Mouse (Mus musculus): ENCODE data around the gene Adipor2.

Adipor2 gene

DNA sequence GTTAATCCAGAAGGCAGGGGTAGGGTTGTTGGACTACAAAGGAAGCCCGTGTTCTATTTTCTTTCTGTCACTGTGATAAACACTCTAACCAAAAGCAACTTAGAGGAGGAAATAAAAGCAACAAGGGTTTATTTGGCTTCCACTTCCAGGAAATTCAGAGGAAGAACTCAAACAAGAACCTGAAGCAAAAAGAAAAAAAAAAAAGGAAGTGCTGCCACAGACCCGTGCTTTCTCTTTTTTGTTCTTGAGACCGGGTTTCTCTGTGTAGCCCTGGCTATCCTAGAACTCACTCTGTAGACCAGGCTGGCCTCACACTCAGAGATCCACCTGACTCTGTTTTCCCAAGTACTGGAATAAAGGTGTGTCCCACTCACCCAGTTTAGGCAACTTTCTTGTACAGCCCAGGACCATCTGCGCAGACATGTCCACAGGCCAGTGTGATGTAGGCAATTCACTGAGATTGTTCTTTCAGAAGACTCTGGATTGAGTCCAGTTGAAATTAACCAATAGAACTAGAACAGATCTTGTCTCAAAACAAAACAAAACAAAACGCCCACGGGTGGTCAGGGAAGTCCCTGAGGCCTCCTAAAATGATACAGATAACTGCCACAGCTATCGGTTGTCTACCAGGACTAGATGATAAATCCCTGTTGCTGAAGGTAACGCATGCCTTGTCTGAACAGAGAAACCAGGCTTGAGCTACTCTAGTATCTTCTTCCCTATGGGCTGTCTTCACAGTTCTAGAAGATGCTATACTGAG lies 15.8 kb downstream of the Adipor2 start:
- in situ Hi-C loops (cut with MboI; ENCODE audit: low pct_unique_long_range_greater_than_20kb in 1 of 2, low sequenced_read_pairs in 2 of 2, unreplicated experiment in 1 of 2) = no loop called here

DNA sequence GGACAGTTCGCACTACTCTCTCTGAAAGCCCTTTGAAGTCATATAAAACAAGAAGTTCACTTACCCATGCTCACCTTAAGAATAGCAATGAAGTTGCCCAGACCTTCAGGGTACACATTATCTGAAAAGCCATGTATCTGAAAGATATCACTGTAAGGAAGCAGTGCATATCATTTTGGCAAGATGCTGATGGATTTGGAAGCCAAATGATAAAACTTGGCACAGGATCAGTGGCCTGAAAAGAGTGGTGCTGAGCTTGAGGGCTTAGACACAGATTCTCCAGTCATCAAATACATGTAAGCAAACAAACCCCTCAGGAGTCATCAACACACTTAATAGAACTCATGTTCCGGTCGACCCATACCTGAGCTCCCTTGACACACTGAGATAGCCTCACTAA lies 16.9 kb downstream of the Adipor2 start:
- in situ Hi-C loops (cut with MboI; ENCODE audit: low pct_unique_long_range_greater_than_20kb in 1 of 2, low sequenced_read_pairs in 2 of 2, unreplicated experiment in 1 of 2) = no loop called here

- in situ Hi-C loops (cut with MboI; ENCODE audit: low pct_unique_long_range_greater_than_20kb in 1 of 2, low sequenced_read_pairs in 2 of 2, unreplicated experiment in 1 of 2) = no loop called here
These were observed 18.1 kb downstream of the Adipor2 start for GRCm38 (mm10) chr6:119399371-119399770.

GRCm38 (mm10) chr6:119396309-119396634 lies 21.2 kb downstream of the Adipor2 start:
- in situ Hi-C loops (cut with MboI; ENCODE audit: low pct_unique_long_range_greater_than_20kb in 1 of 2, low sequenced_read_pairs in 2 of 2, unreplicated experiment in 1 of 2) = no loop called here

DNA sequence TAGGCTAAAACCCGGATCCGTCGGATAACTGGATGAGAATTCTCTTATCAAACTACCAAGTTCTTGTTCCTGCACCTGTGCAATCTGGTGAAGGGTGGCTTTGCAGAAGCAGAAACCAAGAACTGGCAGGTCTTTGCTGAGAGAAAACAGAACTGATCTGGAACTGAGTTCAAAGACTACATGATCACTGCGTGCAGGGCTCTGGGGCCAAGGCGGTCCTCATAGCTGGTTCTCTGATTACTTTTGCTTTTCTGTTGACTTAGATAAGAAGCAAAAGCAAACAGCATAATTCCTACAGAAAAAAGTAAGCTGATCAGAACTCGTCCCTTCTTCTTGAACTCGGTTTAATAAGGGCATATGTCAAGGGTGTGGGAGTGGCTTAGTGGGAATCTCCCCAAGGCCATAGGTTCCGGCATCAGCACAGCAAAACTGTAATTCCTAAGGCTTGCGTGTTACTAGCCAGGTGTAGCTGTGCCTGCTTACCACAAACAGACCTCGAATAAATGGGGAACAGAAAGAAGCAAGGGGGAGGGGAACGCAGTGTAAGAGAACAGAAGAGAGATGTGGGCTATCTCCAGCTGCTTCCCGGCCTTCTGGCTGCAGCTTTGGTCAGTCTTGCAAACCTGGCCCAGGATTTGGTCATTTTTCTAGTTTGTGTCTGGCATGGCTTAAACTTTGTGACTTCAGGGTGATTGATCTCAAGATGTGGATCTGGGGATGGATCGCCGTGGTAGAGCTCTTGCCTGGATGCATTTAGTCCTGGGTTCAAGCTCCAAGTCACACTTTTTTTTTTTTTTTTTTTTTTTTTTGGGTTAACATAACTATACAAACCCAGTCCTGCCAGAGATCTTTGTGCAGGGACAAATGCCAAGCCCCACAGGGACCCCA lies 21.8 kb downstream of the Adipor2 start:
- in situ Hi-C loops (cut with MboI; ENCODE audit: low pct_unique_long_range_greater_than_20kb in 1 of 2, low sequenced_read_pairs in 2 of 2, unreplicated experiment in 1 of 2) = no loop called here

DNA sequence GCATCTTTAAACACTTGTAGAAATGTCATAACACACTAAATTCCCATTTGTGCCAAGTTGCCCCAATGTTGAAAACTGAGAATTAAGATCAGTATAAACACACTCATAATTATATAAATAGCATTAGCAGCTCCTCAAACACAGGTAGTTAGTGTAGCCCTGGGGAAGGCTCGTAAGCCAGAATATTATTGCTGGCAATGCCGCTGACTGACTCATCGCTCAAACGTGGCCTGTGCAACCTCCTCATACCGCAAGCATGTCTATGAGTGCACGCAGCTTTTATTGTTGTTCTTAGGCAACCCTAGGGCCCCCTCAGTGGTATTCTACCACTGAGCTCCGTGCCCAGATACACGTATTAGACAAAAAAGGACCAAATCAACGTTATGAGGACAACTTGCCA lies 24.7 kb downstream of the Adipor2 start:
- in situ Hi-C loops (cut with MboI; ENCODE audit: low pct_unique_long_range_greater_than_20kb in 1 of 2, low sequenced_read_pairs in 2 of 2, unreplicated experiment in 1 of 2) = no loop called here

DNA sequence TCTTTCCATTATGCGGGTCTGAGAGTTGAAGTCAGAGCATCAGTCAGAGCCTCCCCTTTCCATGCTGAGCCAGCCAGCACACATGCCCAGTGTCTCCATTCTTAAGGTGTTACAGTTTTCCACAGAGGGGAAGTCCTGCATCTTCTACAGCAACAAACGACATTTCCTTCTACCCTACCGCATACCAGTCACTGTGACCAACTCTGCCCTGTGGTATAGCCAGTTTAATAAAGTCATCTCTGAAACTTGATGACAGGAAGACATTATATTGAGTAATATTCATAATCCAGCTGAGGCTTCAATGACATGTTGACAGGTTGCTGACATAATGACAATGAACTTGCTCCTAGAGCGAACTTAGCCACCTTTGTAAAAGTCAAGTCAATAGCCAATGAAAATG lies 26.8 kb downstream of the Adipor2 start:
- in situ Hi-C loops (cut with MboI; ENCODE audit: low pct_unique_long_range_greater_than_20kb in 1 of 2, low sequenced_read_pairs in 2 of 2, unreplicated experiment in 1 of 2) = no loop called here

GRCm38 (mm10) chr6:119389089-119389488 lies 28.4 kb downstream of the Adipor2 start:
- in situ Hi-C loops (cut with MboI; ENCODE audit: low pct_unique_long_range_greater_than_20kb in 1 of 2, low sequenced_read_pairs in 2 of 2, unreplicated experiment in 1 of 2) = no loop called here

- in situ Hi-C loops (cut with MboI; ENCODE audit: low pct_unique_long_range_greater_than_20kb in 1 of 2, low sequenced_read_pairs in 2 of 2, unreplicated experiment in 1 of 2) = no loop called here
These were observed 28.9 kb downstream of the Adipor2 start for GRCm38 (mm10) chr6:119388650-119389012.

GRCm38 (mm10) chr6:119387801-119388649 lies 29.5 kb downstream of the Adipor2 start:
- in situ Hi-C loops (cut with MboI; ENCODE audit: low pct_unique_long_range_greater_than_20kb in 1 of 2, low sequenced_read_pairs in 2 of 2, unreplicated experiment in 1 of 2) = no loop called here

DNA sequence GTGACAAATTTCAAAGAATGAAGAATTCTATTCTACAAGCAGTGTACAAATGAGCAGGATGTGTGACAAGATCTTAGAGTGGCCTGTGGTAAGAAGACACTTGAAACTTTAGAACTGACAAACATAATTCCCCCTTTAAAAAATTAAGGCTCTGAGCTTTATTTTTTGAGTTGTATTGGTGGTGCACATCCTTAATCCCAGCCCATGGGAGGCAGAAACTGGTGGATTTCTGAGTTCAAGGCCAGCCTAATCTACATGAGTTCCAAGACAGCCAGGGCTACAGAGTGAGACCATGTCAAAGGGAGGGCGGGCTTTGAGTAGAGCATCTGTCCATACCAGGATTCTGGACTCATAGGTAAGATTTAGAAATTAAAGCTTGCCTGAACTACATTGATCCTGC lies 30.7 kb downstream of the Adipor2 start:
- in situ Hi-C loops (cut with MboI; ENCODE audit: low pct_unique_long_range_greater_than_20kb in 1 of 2, low sequenced_read_pairs in 2 of 2, unreplicated experiment in 1 of 2) = no loop called here

- in situ Hi-C loops (cut with MboI; ENCODE audit: low pct_unique_long_range_greater_than_20kb in 1 of 2, low sequenced_read_pairs in 2 of 2, unreplicated experiment in 1 of 2) = no loop called here
These were observed 31.1 kb downstream of the Adipor2 start for GRCm38 (mm10) chr6:119386421-119386820.

DNA sequence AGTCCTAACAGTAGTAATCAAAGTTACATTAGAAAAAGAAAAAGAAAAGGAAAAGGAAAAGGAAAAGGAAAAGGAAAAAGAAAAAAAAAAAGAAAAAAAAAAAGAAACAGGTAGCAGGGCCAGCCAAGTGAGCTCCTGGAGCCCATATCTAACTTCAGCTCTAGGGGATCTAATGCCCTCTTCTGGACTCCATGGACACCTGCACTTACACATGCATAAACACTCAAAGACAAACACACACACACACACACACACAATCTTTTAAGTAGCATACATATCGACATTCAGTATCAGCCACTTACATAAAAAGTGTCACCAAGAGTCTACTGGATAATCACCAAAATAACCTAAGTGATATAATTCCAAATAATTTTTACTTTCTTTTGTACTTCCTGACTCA lies 31.8 kb downstream of the Adipor2 start:
- in situ Hi-C loops (cut with MboI; ENCODE audit: low pct_unique_long_range_greater_than_20kb in 1 of 2, low sequenced_read_pairs in 2 of 2, unreplicated experiment in 1 of 2) = no loop called here

- in situ Hi-C loops (cut with MboI; ENCODE audit: low pct_unique_long_range_greater_than_20kb in 1 of 2, low sequenced_read_pairs in 2 of 2, unreplicated experiment in 1 of 2) = no loop called here
These were observed 38.9 kb downstream of the Adipor2 start for GRCm38 (mm10) chr6:119378631-119379030.

DNA sequence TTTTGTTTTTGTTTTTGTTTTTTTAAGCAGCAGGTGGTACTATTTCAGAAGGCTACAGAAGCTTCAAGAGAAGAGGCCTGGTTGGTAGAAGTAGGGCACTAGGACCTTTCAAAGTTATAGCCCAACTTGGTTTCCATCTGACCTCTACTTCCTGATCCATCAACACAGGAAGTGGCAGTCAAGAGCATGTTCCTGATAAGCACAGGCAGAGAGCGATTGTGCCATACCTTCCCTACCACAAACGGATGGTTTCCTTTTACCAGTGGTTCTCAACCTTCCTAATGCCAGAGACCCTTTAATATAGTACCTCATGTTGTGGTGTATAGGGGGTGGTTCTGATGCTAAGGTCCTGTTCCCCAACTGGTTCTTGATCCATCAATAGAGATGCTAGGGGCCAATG lies 39.9 kb downstream of the Adipor2 start:
- in situ Hi-C loops (cut with MboI; ENCODE audit: low pct_unique_long_range_greater_than_20kb in 1 of 2, low sequenced_read_pairs in 2 of 2, unreplicated experiment in 1 of 2) = no loop called here

- in situ Hi-C loops (cut with MboI; ENCODE audit: low pct_unique_long_range_greater_than_20kb in 1 of 2, low sequenced_read_pairs in 2 of 2, unreplicated experiment in 1 of 2) = no loop called here
These were observed 42.5 kb downstream of the Adipor2 start for GRCm38 (mm10) chr6:119375035-119375434.

DNA sequence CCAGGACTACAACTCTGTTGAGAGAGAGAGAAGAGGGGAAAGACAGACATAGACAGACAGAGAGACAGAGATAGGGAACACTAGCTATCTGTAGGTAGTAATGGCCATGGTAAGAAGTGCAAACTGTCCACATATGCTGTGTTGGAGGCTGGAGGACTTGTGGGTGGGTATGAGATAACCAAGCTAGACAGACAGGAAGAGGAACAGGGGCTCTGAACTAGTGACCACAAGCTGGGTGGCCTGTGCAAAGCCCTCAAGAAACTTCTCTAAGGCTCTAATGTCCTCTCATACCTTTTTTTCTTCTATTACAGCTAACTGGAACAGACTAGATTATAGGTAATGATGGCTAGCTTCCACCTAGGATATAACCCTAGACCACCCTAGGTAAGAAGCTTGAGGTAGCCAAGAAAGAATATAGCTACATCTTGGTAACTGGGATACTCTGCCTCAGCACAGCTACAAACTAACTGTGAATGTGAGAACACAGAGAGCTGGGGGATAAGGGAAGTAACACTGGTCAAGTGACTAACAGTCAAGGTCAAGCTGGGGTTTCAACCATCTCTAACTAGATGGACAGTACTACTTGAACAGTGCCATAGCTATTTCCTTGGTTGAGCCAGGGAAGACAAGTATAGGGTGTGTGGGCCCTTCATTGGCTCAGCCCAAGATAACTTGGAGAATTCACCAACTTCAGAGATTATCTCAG lies 44.4 kb downstream of the Adipor2 start:
- in situ Hi-C loops (cut with MboI; ENCODE audit: low pct_unique_long_range_greater_than_20kb in 1 of 2, low sequenced_read_pairs in 2 of 2, unreplicated experiment in 1 of 2) = no loop called here

GRCm38 (mm10) chr6:119372237-119372636 lies 45.3 kb downstream of the Adipor2 start:
- in situ Hi-C loops (cut with MboI; ENCODE audit: low pct_unique_long_range_greater_than_20kb in 1 of 2, low sequenced_read_pairs in 2 of 2, unreplicated experiment in 1 of 2) = no loop called here

GRCm38 (mm10) chr6:119371624-119372023 lies 45.9 kb downstream of the Adipor2 start:
- in situ Hi-C loops (cut with MboI; ENCODE audit: low pct_unique_long_range_greater_than_20kb in 1 of 2, low sequenced_read_pairs in 2 of 2, unreplicated experiment in 1 of 2) = no loop called here

Data from mouse embryonic stem cell (cell line).